Mouse (Mus musculus): ENCODE measurements around the gene Ptgis. TPM values are rescaled to one million over a fixed set of nuclear protein-coding genes. Genes with fewer than 3 reads are reported as not detected.

Gene Ptgis
- polyA plus RNA-seq, 1 experiment from 2014 or later: 4.4 TPM

DNA sequence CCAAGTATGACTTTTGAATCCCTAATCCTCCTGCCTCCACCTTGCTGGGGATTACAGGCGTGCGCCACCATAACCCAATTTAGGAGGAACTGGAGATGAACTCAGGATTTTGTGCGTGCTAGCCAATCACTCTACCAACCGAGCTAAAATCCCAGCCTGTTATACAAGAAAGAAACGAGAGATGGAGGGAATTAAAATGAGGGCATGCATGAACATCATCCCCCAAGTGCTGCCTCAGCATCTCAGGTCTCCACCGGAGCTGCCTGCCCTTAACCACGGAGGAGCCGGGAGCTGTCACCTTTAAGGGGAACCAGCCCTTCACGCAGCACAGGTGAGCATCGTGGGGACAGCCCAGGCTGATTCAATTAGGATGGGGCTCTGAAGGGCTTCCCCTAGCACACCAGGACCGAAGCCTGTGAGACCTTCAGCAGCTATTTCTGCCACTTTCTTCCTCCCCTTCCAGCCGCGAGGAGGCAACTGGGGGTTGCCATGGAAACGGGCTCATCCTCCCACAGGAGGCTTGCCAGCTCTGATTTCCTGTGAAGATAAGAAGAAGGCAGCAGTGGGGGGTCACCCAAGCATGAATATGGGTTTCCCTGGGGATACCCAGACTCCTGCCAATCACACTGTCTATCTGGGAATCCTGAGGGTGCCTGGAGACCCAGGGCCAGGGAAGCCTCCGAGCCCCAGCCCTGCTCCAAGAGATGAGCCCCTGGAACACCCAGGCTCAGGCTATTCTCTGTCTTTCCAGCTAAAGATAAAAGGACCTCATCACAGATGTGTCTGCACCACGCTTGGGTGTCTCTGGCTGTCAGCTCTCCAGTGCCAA is 38.7 kb downstream of the Ptgis start:
- Histone ChIP-seq H3K4me1 (peaks cover 21% of the 10 kb centered on the region), H3K27me3 (no peaks in the 10 kb centered on the region), H3K4me3 (no peak overlapping the region), H3K9me3 (replicated peaks) (no peaks in the 10 kb centered on the region), H3K36me3 (ENCODE audit: poor library complexity, severe bottlenecking) (no peaks in the 10 kb centered on the region), H3K9ac (no peak overlapping the region), H3K4me2 (peak overlapping the region; percentile 36), H3K27ac (peak overlapping the region; percentile 80)
- peak; percentile 57 for ATAC-seq
- WGBS: 40% methylated on average over 16 of the region's 16 CpGs

DNA sequence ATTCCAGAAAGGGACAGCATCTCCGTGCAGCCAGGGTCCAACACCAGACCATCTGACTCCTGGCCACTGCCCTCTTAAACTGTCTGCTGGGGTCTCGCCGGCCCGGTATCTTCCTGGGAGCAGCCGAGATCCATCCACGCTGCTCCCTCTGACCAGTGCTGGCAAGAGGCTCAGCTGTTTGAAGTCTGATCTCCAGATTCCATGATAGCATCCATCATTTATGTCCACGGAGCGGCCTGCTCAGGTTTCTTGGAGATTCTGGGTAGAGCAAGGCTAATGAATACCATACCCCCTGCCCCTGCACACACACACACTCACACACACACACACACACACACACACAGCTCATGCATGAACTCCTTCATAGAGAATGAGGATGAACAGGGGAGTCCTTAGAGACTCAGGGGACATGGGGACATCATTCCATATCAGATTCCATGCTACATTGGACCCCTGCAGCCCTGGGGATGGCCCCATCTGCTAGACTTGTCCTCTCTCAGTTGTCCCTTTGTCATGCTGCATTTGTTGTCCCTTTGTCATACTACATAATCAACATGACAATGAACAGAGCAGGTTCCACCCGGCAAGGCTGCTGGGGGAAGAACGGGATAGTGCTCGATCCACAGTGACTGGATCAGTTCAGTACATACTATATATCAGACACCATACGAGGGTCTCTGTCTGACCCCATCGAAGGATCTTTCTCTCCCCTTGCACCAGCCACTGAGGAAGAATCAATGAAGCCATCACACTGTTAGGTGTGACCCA is 41.6 kb downstream of the Ptgis start:
- no peak overlapping the region for H3K4me2 ChIP-seq
- no peak for ATAC-seq
- no peaks in the 10 kb centered on the region for H3K9me3 ChIP-seq (replicated peaks)
- WGBS: 72% methylated on average over 13 of the region's 13 CpGs
- no peaks in the 10 kb centered on the region for H3K27me3 ChIP-seq
- H3K36me3 ChIP-seq (ENCODE audit: poor library complexity, severe bottlenecking): no peaks in the 10 kb centered on the region
- no peak overlapping the region for H3K9ac ChIP-seq
- peaks cover 21% of the 10 kb centered on the region for H3K4me1 ChIP-seq
- no peak overlapping the region for H3K4me3 ChIP-seq
- no peak overlapping the region for H3K27ac ChIP-seq

DNA sequence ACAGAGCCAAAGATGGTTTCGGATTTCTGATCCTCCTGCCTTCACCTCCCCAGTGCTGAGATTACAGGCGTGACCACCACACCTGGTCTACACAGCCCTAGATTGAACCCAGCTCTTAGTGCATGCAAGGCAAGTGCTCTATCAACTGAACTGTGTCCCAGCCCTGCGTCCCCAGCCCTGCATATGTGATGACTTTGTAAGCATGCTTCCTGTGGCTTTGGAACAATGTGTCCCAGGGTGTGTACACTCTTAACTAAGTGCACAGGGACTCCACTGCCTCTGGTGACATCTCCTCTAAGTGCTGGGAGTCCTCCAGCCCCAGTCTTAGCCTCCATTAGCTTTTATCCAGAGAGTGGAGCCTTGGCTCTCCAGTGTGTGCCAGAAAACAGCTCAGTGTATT is 47.0 kb downstream of the Ptgis start:
- H3K4me2 ChIP-seq: no peak overlapping the region
- no peak for ATAC-seq
- H3K9ac ChIP-seq: no peak overlapping the region
- no peaks in the 10 kb centered on the region for H3K36me3 ChIP-seq (ENCODE audit: poor library complexity, severe bottlenecking)
- H3K4me3 ChIP-seq: no peak overlapping the region
- WGBS: 81% methylated on average over 3 of the region's 3 CpGs
- H3K4me1 ChIP-seq: peaks cover 20% of the 10 kb centered on the region
- H3K9me3 ChIP-seq (replicated peaks): no peaks in the 10 kb centered on the region
- H3K27me3 ChIP-seq: peaks cover 28% of the 10 kb centered on the region
- H3K27ac ChIP-seq: no peak overlapping the region

DNA sequence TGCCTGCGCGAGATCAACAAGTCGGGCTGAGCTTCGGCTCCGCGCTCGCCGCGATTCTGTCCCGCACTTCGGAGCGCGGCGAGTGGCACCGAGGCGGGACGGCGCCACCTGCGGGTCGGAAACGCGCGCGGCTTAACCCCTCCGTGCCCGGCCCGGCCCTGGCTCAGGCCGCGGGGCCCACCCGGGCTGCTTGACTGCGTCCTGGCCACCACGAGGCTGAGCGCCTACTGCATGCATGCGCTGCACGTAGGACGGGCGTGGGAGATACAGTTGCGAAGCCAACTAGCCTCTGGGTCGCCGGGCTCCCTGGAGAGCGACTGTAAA is 50.4 kb downstream of the Ptgis start, which contains the start of gene Kcnb1:
TSS of gene Kcnb1 (minus strand) at position 80 of the 324 bp plus-strand sequence.
- WGBS: under 1% methylated on average over 26 of the region's 41 CpGs
- Histone ChIP-seq H3K36me3 (ENCODE audit: poor library complexity, severe bottlenecking) (no peaks in the 10 kb centered on the region), H3K4me2 (peak within 1 kb of the TSS; percentile 76), H3K4me3 (peak within 1 kb of the TSS; percentile 56), H3K27ac (no peak within 1 kb of the TSS), H3K9ac (peak within 1 kb of the TSS; percentile 66), H3K9me3 (replicated peaks) (no peaks in the 10 kb centered on the region), H3K4me1 (peaks cover 21% of the 10 kb centered on the region), H3K27me3 (peaks cover 44% of the 10 kb centered on the region)
- ATAC-seq: peak; percentile 82

DNA sequence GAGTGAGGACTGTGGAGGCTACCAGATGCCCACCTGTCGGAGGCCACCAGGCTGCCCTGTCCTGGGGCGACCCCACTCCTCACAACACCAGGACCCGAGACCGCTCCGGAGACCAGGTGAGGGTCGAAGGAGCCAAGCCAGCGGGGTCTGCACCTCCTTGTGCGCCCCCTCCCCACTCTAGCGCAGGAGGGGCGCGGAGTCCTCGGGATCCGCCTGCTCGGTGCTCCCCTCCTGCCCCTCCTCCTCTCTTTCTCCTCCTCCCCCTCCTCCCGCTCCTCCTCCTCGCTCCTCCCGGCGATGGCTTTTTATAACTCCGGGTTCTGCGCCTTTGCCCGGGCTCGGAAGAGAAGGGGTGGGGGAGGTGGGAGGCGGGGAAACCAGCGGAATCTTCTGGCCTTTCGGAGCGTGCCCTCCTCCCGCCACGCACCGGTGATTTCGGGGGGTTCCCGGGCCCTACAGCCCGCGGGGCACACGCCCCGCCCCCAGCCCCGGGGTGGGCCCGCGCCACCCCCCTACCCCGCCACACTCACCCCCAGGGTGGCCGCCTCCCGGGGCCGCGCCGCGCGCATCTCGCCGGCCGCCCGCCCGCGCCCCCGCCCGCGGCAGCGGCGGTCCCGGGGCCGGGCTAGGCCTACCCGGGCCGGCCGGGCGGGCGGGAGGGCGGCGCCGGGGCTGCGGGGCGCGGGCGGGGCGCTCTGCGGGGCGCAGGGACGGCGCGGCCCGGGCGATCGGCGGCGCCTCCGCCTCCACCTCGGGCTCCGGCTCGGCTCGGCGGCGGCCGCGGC is 50.9 kb downstream of the Ptgis start:
- H3K4me2 ChIP-seq: peak overlapping the region; percentile 76
- H3K27ac ChIP-seq: no peak overlapping the region
- peaks cover 21% of the 10 kb centered on the region for H3K4me1 ChIP-seq
- WGBS: 1% methylated on average over 33 of the region's 91 CpGs
- H3K27me3 ChIP-seq: peaks cover 44% of the 10 kb centered on the region
- no peaks in the 10 kb centered on the region for H3K36me3 ChIP-seq (ENCODE audit: poor library complexity, severe bottlenecking)
- peak overlapping the region; percentile 66 for H3K9ac ChIP-seq
- no peaks in the 10 kb centered on the region for H3K9me3 ChIP-seq (replicated peaks)
- ATAC-seq: peak; percentile 64
- H3K4me3 ChIP-seq: peak overlapping the region; percentile 56

DNA sequence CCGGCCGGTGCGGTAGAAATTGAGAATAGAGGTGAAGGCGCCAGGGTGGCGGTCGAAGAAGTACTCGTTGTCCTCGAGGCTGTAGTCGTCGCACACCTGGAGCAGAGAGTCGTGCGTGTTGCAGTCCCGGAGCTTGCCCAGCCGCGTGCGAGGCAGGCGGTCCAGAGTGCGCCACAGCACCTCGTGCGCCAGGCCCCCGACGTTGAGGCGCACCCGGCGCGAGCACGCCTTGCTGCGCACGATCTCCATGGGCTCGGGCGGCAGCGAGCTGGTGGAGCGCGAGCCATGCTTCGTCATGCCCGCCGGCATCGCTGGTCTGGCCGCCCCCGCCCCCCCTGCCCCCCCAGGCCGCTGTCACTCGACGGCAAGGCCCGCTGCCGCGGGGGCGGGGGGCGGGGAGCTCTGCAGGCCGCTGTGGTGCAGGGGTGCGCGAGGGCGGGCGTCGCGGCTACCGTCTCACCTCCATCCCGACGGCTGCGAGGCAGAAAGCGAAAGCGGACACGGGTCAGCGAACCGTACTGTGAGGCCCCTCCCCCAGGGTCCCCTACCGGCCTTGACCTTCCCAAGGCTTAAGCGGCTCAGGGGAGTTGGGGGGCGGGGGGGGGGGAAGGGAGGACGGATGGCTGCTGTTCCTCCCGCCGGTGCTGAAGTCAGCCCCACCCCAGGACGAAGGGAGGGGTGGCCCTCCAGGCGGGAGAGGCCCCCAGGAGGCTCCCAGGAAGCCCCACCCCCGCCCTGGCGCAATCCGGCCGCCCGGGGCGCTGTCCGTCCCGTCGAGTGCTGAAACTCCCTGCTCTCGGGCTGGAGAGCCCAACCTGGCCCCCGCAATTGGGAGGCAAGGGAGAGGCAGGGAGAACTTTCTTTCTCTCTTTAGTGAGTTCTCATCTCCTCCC is 51.8 kb downstream of the Ptgis start:
- peak overlapping the region; percentile 56 for H3K4me3 ChIP-seq
- WGBS: 16% methylated on average over 71 of the region's 83 CpGs
- peak overlapping the region; percentile 66; the same call in 1 of the 2 replicates for H3K9ac ChIP-seq
- no peak overlapping the region for H3K27ac ChIP-seq
- H3K4me2 ChIP-seq: peak overlapping the region; percentile 76
- no peaks in the 10 kb centered on the region for H3K9me3 ChIP-seq (replicated peaks)
- H3K27me3 ChIP-seq: peaks cover 44% of the 10 kb centered on the region
- no peaks in the 10 kb centered on the region for H3K36me3 ChIP-seq (ENCODE audit: poor library complexity, severe bottlenecking)
- no peak for ATAC-seq
- peaks cover 21% of the 10 kb centered on the region for H3K4me1 ChIP-seq

DNA sequence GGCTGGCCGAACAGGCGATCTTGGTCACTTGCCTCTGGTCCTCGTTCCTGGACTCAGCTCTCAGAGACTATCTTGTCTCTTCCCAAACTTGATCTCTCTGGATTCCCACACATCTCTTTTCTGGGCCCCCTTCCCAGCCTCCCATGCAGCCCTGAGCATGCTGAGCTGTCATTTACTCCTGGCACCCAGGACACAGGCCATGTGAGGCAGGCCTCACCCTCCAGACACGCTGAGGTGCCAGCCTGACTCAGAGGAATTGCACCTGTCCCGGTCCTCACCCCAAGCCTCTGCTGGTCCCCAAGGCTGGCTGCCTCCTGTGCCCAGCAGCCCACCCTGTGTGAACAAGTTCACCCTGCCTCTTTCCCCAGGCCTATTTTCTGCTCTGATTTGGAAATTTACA is 53.3 kb downstream of the Ptgis start:
- Histone ChIP-seq H3K4me2 (no peak overlapping the region), H3K27me3 (peaks cover 44% of the 10 kb centered on the region), H3K4me1 (peaks cover 21% of the 10 kb centered on the region), H3K4me3 (no peak overlapping the region), H3K27ac (no peak overlapping the region), H3K9me3 (replicated peaks) (no peaks in the 10 kb centered on the region), H3K9ac (no peak overlapping the region), H3K36me3 (ENCODE audit: poor library complexity, severe bottlenecking) (peaks cover 4% of the 10 kb centered on the region; the same call in 1 of the 2 replicates)
- ATAC-seq: no peak
- WGBS: 92% methylated on average over 5 of the region's 5 CpGs

DNA sequence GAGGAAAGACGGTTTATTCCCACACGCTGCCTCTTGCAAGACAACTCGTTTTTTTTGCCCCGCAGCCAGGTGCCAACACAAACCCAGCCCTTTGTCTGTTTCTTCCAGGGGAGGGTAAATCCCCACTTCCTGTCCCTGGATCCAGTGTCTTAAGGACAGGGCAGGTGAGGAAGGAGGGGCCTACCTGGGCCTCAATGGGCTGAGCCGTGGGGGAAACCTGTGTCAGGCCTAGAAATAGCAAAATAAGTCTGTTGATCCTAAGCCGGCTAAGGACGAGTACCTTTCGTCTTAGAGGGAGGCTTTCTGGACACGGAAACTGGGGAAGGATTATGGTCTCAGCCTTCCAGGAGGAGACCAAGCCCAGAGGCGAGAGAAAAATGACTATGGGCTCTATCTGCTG is 53.9 kb downstream of the Ptgis start:
- peaks cover 39% of the 10 kb centered on the region for H3K27me3 ChIP-seq
- no peak overlapping the region for H3K4me3 ChIP-seq
- H3K4me2 ChIP-seq: no peak overlapping the region
- peaks cover 21% of the 10 kb centered on the region for H3K4me1 ChIP-seq
- ATAC-seq: no peak
- no peaks in the 10 kb centered on the region for H3K9me3 ChIP-seq (replicated peaks)
- peaks cover 4% of the 10 kb centered on the region; the same call in 1 of the 2 replicates for H3K36me3 ChIP-seq (ENCODE audit: poor library complexity, severe bottlenecking)
- H3K27ac ChIP-seq: no peak overlapping the region
- no peak overlapping the region for H3K9ac ChIP-seq
- 48% methylated on average over 10 of the region's 10 CpGs for WGBS

DNA sequence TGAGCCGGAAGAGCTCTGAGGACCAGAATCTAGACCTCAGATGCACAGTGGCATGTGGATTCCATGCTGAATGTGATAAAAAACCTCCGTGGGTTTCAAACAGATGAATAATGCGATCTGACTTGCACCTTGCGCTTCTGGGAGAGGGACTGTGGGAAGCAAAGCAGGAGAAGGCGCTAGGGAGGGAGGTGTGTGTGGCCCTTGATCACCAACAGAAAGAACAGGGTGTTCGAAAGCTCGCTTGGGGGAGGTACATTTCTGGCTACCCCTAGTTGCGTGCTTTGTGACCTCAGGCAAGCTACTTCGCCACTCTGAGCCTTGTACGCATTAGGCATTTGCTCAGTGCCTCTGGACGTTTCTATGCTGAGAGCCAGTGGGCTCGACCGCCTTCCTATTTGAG is 54.4 kb downstream of the Ptgis start:
- peaks cover 4% of the 10 kb centered on the region; the same call in 1 of the 2 replicates for H3K36me3 ChIP-seq (ENCODE audit: poor library complexity, severe bottlenecking)
- H3K4me3 ChIP-seq: no peak overlapping the region
- peaks cover 34% of the 10 kb centered on the region for H3K27me3 ChIP-seq
- no peaks in the 10 kb centered on the region for H3K9me3 ChIP-seq (replicated peaks)
- peaks cover 21% of the 10 kb centered on the region for H3K4me1 ChIP-seq
- WGBS: 58% methylated on average over 13 of the region's 13 CpGs
- no peak overlapping the region for H3K4me2 ChIP-seq
- no peak overlapping the region for H3K9ac ChIP-seq
- H3K27ac ChIP-seq: no peak overlapping the region
- ATAC-seq: no peak

DNA sequence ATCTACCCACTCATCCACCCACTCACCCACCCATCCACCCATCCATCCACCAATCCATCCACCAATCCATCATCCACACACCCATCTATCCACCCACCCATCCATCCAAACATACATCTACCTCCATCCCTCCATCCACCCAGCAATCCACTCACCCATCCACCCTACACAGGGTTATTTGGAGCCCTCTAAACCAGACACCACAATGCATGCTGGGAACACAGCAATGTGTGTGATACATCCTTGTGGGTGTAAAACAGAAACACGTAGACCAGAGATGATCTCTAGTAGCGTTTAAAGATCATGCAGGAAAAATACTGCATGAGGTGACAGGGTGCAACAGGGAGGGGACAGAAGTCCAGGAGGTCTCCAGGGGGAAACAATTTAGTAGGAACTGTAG is 55.0 kb downstream of the Ptgis start:
- H3K9me3 ChIP-seq (replicated peaks): no peaks in the 10 kb centered on the region
- H3K4me2 ChIP-seq: no peak overlapping the region
- no peak overlapping the region for H3K27ac ChIP-seq
- H3K4me1 ChIP-seq: peaks cover 17% of the 10 kb centered on the region
- H3K27me3 ChIP-seq: peaks cover 28% of the 10 kb centered on the region
- no peak for ATAC-seq
- H3K9ac ChIP-seq: no peak overlapping the region
- H3K36me3 ChIP-seq (ENCODE audit: poor library complexity, severe bottlenecking): peaks cover 4% of the 10 kb centered on the region; the same call in 1 of the 2 replicates
- H3K4me3 ChIP-seq: no peak overlapping the region
- WGBS: 90% methylated on average over 2 of the region's 2 CpGs
